Mouse (Mus musculus) CH12.LX (cell line): Measurements from ENCODE around the gene Agtr1a. TPM values are rescaled to one million over a fixed set of nuclear protein-coding genes. Genes with fewer than 3 reads are reported as not detected.

Source experiments
- DNase-seq: peaks from one replicate; pipeline ENCODE4 v3.0.0-alpha.2; 2013; ENCODE audit errors: extremely low read depth
- H3K27ac ChIP-seq: 2 replicates; pipeline ENCODE4 v1.5.1; 2012; ENCODE audit warnings: low read depth, mild to moderate bottlenecking, control low read depth, moderate library complexity; ENCODE audit not compliant: insufficient read depth
- H3K27me3 ChIP-seq: replicated peaks from 2 replicates; pipeline ENCODE3; 2012; ENCODE audit warnings: inconsistent platforms
- H3K36me3 ChIP-seq, 2 experiments: replicated peaks in 1 of 2; 2 replicates each; pipeline versions ENCODE3 to v1.6.1; 2012; ENCODE audit warnings: inconsistent platforms in 1 of 2, low read length in 1 of 2, mild to moderate bottlenecking in 1 of 2, mixed read lengths in 1 of 2, moderate library complexity in 1 of 2; ENCODE audit not compliant: control insufficient read depth in 1 of 2, insufficient read depth in 1 of 2
- H3K4me1 ChIP-seq, 2 experiments: 2 replicates each; pipeline ENCODE4 v1.6.1; 2012; ENCODE audit warnings: inconsistent platforms in 1 of 2, moderate library complexity in 1 of 2; ENCODE audit not compliant: insufficient read depth in 2 of 2, control insufficient read depth in 1 of 2
- H3K4me2 ChIP-seq: 2 replicates; pipeline ENCODE4 v1.6.1; 2012; ENCODE audit warnings: low read depth, mild to moderate bottlenecking, control low read depth; ENCODE audit not compliant: poor library complexity, insufficient read depth, severe bottlenecking
- H3K4me3 ChIP-seq, 3 experiments: fragments of 150-350 bp in 1 of 3; sonication (generic) in 1 of 3; replicated peaks in 1 of 3; 2 replicates each; pipeline versions ENCODE3 to v1.5.1; 2011 to 2012; ENCODE audit warnings: low read depth in 2 of 3, low read length in 2 of 3, mild to moderate bottlenecking in 2 of 3, moderate library complexity in 2 of 3, control low read depth in 1 of 3, improper control_type of control experiment in 1 of 3, inconsistent platforms in 1 of 3, mixed read lengths in 1 of 3; ENCODE audit not compliant: poor library complexity in 1 of 3
- H3K79me2 ChIP-seq: replicated peaks from 2 replicates; pipeline ENCODE4 v1.6.1; 2012; ENCODE audit warnings: mild to moderate bottlenecking, moderate library complexity; ENCODE audit not compliant: control insufficient read depth, poor library complexity, insufficient read depth, severe bottlenecking; ENCODE audit errors: extremely low read depth
- H3K9ac ChIP-seq: 2 replicates; pipeline ENCODE4 v1.6.1; 2012; ENCODE audit warnings: low read depth, mild to moderate bottlenecking, control low read depth, moderate library complexity; ENCODE audit not compliant: insufficient read depth
- H3K9me3 ChIP-seq: replicated peaks from 2 replicates; pipeline ENCODE3; 2012; ENCODE audit warnings: low read length, inconsistent platforms, mixed read lengths
- CHD1 ChIP-seq: IDR thresholded peaks from 2 replicates; pipeline ENCODE4 v1.6.1; 2012; ENCODE audit warnings: low read depth, low read length, improper control_type of control experiment, inconsistent platforms
- CHD2 ChIP-seq: IDR thresholded peaks from 2 replicates; pipeline ENCODE4 v1.6.1; 2011; ENCODE audit warnings: low read length, improper control_type of control experiment
- ELF1 ChIP-seq: IDR thresholded peaks from 2 replicates; pipeline ENCODE4 v1.6.1; 2014; ENCODE audit warnings: low read depth, mild to moderate bottlenecking, inconsistent platforms, low read length, improper control_type of control experiment
- EP300 ChIP-seq: IDR thresholded peaks from 2 replicates; pipeline ENCODE4 v1.6.1; 2011; ENCODE audit warnings: low read length, improper control_type of control experiment
- HCFC1 ChIP-seq: IDR thresholded peaks from 2 replicates; pipeline ENCODE4 v1.6.1; 2012; ENCODE audit warnings: low read depth, mild to moderate bottlenecking, inconsistent platforms, low read length, improper control_type of control experiment
- JUN ChIP-seq: IDR thresholded peaks from 2 replicates; pipeline ENCODE4 v1.6.1; 2011; ENCODE audit warnings: low read depth, mild to moderate bottlenecking, low read length, improper control_type of control experiment, moderate library complexity; ENCODE audit not compliant: insufficient read depth
- JUND ChIP-seq: conservative IDR thresholded peaks from 2 replicates; pipeline ENCODE4 v1.6.1; 2011; ENCODE audit warnings: low read depth, low read length, improper control_type of control experiment
- MAFK ChIP-seq: IDR thresholded peaks from 2 replicates; pipeline ENCODE4 v1.6.1; 2011; ENCODE audit warnings: low read length, improper control_type of control experiment; ENCODE audit not compliant: insufficient replicate concordance
- MXI1 ChIP-seq: IDR thresholded peaks from 2 replicates; pipeline ENCODE4 v1.6.1; 2011; ENCODE audit warnings: mild to moderate bottlenecking, low read depth, low read length, improper control_type of control experiment
- NELFE ChIP-seq: IDR thresholded peaks from 2 replicates; pipeline ENCODE4 v1.6.1; 2011; ENCODE audit warnings: low read depth, low read length, improper control_type of control experiment
- NRF1 ChIP-seq: IDR thresholded peaks from 2 replicates; pipeline ENCODE4 v1.6.1; 2014; ENCODE audit warnings: low read depth, mild to moderate bottlenecking, inconsistent platforms, low read length, improper control_type of control experiment, moderate library complexity
- SMC3 ChIP-seq: IDR thresholded peaks from 2 replicates; pipeline ENCODE4 v1.6.1; 2011; ENCODE audit warnings: low read depth, low read length, improper control_type of control experiment
- TBP ChIP-seq: conservative IDR thresholded peaks from 2 replicates; pipeline ENCODE4 v1.6.1; 2011; ENCODE audit warnings: low read depth, low read length, improper control_type of control experiment
- UBTF ChIP-seq: IDR thresholded peaks from 2 replicates; pipeline ENCODE4 v1.6.1; 2012; ENCODE audit warnings: low read depth, mild to moderate bottlenecking, inconsistent platforms, low read length, improper control_type of control experiment, moderate library complexity
- USF1 ChIP-seq: IDR thresholded peaks from 2 replicates; pipeline ENCODE4 v1.6.1; 2014; ENCODE audit warnings: low read depth, mild to moderate bottlenecking, inconsistent platforms, low read length, improper control_type of control experiment
- ZMIZ1 ChIP-seq: IDR thresholded peaks from 2 replicates; pipeline ENCODE4 v1.6.1; 2012; ENCODE audit warnings: low read depth, mild to moderate bottlenecking, inconsistent platforms, low read length, improper control_type of control experiment
- ZNF384 ChIP-seq: IDR thresholded peaks from 2 replicates; pipeline ENCODE4 v1.6.1; 2012; ENCODE audit warnings: low read depth, low read length, improper control_type of control experiment, inconsistent platforms
- dilution Hi-C: fragments of 300-500 bp; cut with MboI; formaldehyde crosslinking; loops from 2 replicates; pipeline ENCODE4 v1.14.3; 2020; ENCODE audit warnings: low sequenced_read_pairs; ENCODE audit not compliant: extremely low pct_unique_long_range_greater_than_20kb, extremely low pct_ligation_motif_present
- in situ Hi-C: fragments of 300-500 bp; cut with MboI; formaldehyde crosslinking; loops from 3 replicates; pipeline ENCODE4 v1.14.3; 2019; ENCODE audit warnings: low sequenced_read_pairs, low pct_ligation_motif_present, low pct_unique_long_range_greater_than_20kb, mixed read lengths
- polyA plus RNA-seq: library from polyadenylated mRNA; unstranded; fragments of >175 nt; gene quantifications from 2 replicates; pipeline ENCODE4 v1.2.1, GENCODE M21; 2012; ENCODE audit warnings: low read depth; ENCODE audit not compliant: insufficient read length
- total RNA-seq, 2 experiments: library from RNA; depleted of rRNA; stranded (reverse); fragments of 300-350 nt in 1 of 2; fragments of >200 nt in 1 of 2; gene quantifications; 2 replicates each; pipeline ENCODE4 v1.2.3; 2012 to 2014

The Agtr1a gene
- total and polyA plus RNA-seq, 3 experiments = not detected

DNA sequence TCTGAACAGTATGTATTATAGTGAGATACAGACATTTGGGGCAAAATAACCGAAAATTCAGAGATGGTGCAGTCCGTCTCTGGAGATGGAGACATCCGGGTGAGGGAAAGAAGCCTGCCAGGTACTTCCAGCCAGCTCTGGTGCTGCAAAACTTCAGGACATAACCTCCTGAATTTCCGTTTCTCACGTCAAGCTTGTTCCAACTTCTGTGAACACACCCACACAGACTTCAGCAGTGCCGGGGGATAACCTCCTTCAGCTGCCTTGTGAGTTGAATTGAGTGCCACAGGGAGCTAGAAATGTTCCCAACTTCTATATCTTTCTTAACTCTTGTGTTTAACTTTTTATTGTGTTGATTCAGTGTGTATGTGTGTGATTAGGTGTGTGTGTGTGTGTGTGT lies 4.4 kb upstream of the Agtr1a start:
- in situ Hi-C loops (no loop called here), dilution Hi-C loops (no loop called here)
- Histone ChIP-seq H3K4me1 (no peaks in the 10 kb centered on the region), H3K9me3 (no peaks in the 10 kb centered on the region), H3K27ac (no peak overlapping the region), H3K79me2 (no peaks in the 10 kb centered on the region), H3K4me2 (no peak overlapping the region), H3K27me3 (no peaks in the 10 kb centered on the region), H3K9ac (no peak overlapping the region), H3K4me3 (no peak overlapping the region), H3K36me3 (no peaks in the 10 kb centered on the region)
- TF ChIP-seq ELF1 (no peak), CHD2 (no peak), NELFE (no peak), SMC3 (no peak)
- DNase-seq = no peak

DNA sequence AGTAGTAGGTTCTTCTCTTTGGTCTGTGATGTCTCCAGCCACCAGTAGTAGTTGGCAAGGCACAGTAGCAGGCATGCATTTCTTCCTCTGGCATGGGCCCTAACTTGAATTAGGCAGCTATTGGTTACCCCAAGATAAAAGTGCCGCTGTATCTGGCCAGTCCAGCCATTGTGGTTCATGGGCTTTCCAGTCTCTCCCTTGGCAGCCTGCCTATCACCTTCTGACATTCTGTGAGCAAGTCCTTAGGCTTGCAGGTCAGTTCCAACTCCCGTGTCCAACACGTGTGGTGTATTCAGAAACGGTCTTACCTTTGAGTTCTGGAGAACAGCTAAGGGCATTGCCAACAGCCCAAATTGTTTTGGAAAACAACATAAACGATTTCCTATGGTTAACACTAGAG lies 3.7 kb upstream of the Agtr1a start:
- Histone ChIP-seq H3K27me3 (no peaks in the 10 kb centered on the region), H3K4me3 (no peak overlapping the region), H3K9ac (no peak overlapping the region), H3K79me2 (no peaks in the 10 kb centered on the region), H3K36me3 (no peaks in the 10 kb centered on the region), H3K9me3 (no peaks in the 10 kb centered on the region), H3K27ac (no peak overlapping the region; the same call in 1 of the 2 replicates), H3K4me1 (no peaks in the 10 kb centered on the region), H3K4me2 (no peak overlapping the region)
- DNase-seq = no peak
- in situ Hi-C loops = no loop called here
- dilution Hi-C loops = no loop called here
- TF ChIP-seq ZNF384 (no peak), MXI1 (no peak), HCFC1 (no peak), SMC3 (no peak), ZMIZ1 (no peak), EP300 (no peak), UBTF (no peak), USF1 (no peak), CHD1 (no peak), MAFK (no peak), TBP (no peak), JUND (no peak), JUN (no peak), CHD2 (no peak), NRF1 (no peak), NELFE (no peak)
